Mouse (Mus musculus) ES-E14 (cell line): Measurements from ENCODE around the gene Serpinb6a.

Experiments used
- CHD2 ChIP-seq: IDR thresholded peaks from 2 replicates; pipeline ENCODE4 v1.6.1; 2014; ENCODE audit warnings: mild to moderate bottlenecking, low read depth, low read length, inconsistent platforms
- MAFK ChIP-seq: IDR thresholded peaks from 2 replicates; pipeline ENCODE4 v1.6.1; 2014; ENCODE audit warnings: mild to moderate bottlenecking, low read depth, low read length, inconsistent platforms; ENCODE audit not compliant: insufficient read depth
- ZNF384 ChIP-seq: IDR thresholded peaks from 2 replicates; pipeline ENCODE4 v1.6.1; 2012; ENCODE audit warnings: low read depth, low read length, inconsistent platforms

GRCm38 (mm10) chr13:34043716-34044393, 41.3 kb upstream of the Serpinb6a start:
- TF ChIP-seq CHD2, result no peak
- no peak for TF ChIP-seq MAFK
- no peak for TF ChIP-seq ZNF384
